Mouse (Mus musculus) neural tube, embryonic 12.5 days (tissue): ENCODE data around the gene Htr2b. TPM values are rescaled to one million over a fixed set of nuclear protein-coding genes. Genes with fewer than 3 reads are reported as not detected.

Experiments used
- ATAC-seq: fragments of 200-750 bp; cut with Nextera tagmentation; 2 replicates; pipeline ENCODE4 v1.8.0; 2017; ENCODE audit warnings: low read depth, mild to moderate bottlenecking, moderate TSS enrichment, moderate library complexity; ENCODE audit not compliant: low FRiP score
- H3K27ac ChIP-seq: fragments of 300-500 bp; sonication (generic); 2 replicates; pipeline ENCODE4 v1.5.1; 2016
- H3K27me3 ChIP-seq: fragments of 300-500 bp; sonication (generic); replicated peaks from 2 replicates; pipeline ENCODE4 v1.6.1; 2016; ENCODE audit warnings: mild to moderate bottlenecking
- H3K36me3 ChIP-seq: fragments of 300-500 bp; sonication (generic); 2 replicates; pipeline ENCODE4 v1.6.1; 2016; ENCODE audit warnings: mild to moderate bottlenecking
- H3K4me1 ChIP-seq: fragments of 300-500 bp; sonication (generic); 2 replicates; pipeline ENCODE4 v1.6.1; 2016
- H3K4me2 ChIP-seq: fragments of 300-500 bp; sonication (generic); replicated peaks from 2 replicates; pipeline ENCODE4 v1.6.1; 2016; ENCODE audit warnings: mild to moderate bottlenecking
- H3K4me3 ChIP-seq: fragments of 300-500 bp; sonication (generic); 2 replicates; pipeline ENCODE4 v1.5.1; 2016
- H3K9ac ChIP-seq: fragments of 300-500 bp; sonication (generic); 2 replicates; pipeline ENCODE4 v1.6.1; 2016; ENCODE audit warnings: mild to moderate bottlenecking
- H3K9me3 ChIP-seq: fragments of 300-500 bp; sonication (generic); 2 replicates; pipeline ENCODE4 v1.6.1; 2016; ENCODE audit warnings: mild to moderate bottlenecking
- WGBS: fragments of 180-500 bp; shearing (Covaris S2); methylation state at CpG from one replicate; pipeline ENCODE4 v1.1.7; 2016; 5-methylcytosine and 5-hydroxymethylcytosine counted together
- polyA plus RNA-seq: library from polyadenylated mRNA; unstranded; fragments of >200 nt; fragmentation: Nextera tagmentation; extraction: Ambion mirVana; gene quantifications from 2 replicates; pipeline ENCODE4 v1.2.1, GENCODE M21; 2016

Htr2b gene
- polyA plus RNA-seq, 1 experiment from 2014 or later: 0.42 TPM

DNA sequence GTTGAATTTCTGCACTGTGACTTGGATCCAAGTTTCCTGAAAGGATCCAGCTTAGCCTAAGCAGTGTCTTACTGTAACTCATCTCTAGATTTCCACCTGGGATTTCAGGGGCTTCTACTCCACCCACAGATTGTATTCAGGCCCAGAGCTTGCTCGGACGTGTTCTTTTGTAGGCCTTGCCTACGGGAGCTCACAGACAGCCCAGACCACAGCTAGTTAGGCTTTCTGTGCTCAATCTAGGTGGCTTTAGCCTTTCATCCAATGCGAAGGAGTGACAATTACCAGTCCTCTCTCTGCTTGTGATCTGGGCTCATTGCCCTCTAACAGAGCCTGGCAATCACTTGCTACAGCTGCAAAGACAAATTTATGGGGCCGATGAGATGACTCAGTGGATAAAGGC, 34.5 kb upstream of the Htr2b start:
- no peak for ATAC-seq
- no peak overlapping the region for H3K4me3 ChIP-seq
- H3K4me2 ChIP-seq: no peak overlapping the region
- H3K9ac ChIP-seq: no peak overlapping the region
- H3K27me3 ChIP-seq: no peaks in the 10 kb centered on the region
- no peak overlapping the region for H3K27ac ChIP-seq
- 76% methylated on average over 5 of the region's 5 CpGs for WGBS
- H3K36me3 ChIP-seq: peaks cover 8% of the 10 kb centered on the region; the same call in 1 of the 2 replicates
- no peaks in the 10 kb centered on the region for H3K4me1 ChIP-seq
- H3K9me3 ChIP-seq: no peaks in the 10 kb centered on the region

- Histone ChIP-seq H3K27me3 (no peaks in the 10 kb centered on the region), H3K4me1 (no peaks in the 10 kb centered on the region), H3K9me3 (no peaks in the 10 kb centered on the region), H3K4me3 (no peak overlapping the region), H3K27ac (no peak overlapping the region), H3K4me2 (no peak overlapping the region), H3K9ac (no peak overlapping the region), H3K36me3 (peaks cover 21% of the 10 kb centered on the region; the same call in 1 of the 2 replicates)
- ATAC-seq: no peak
- WGBS: 81% methylated on average over 21 of the region's 21 CpGs
These were observed 32.5 kb upstream of the Htr2b start for GRCm38 (mm10) chr1:86144001-86144944.

GRCm38 (mm10) chr1:86143165-86143564, 31.4 kb upstream of the Htr2b start:
- no peaks in the 10 kb centered on the region for H3K4me1 ChIP-seq
- H3K36me3 ChIP-seq: peaks cover 32% of the 10 kb centered on the region
- WGBS: 94% methylated on average over 4 of the region's 4 CpGs
- H3K27me3 ChIP-seq: no peaks in the 10 kb centered on the region
- no peak overlapping the region for H3K4me2 ChIP-seq
- no peak overlapping the region for H3K9ac ChIP-seq
- no peak overlapping the region for H3K4me3 ChIP-seq
- H3K9me3 ChIP-seq: no peaks in the 10 kb centered on the region
- no peak overlapping the region for H3K27ac ChIP-seq
- no peak for ATAC-seq

GRCm38 (mm10) chr1:86141081-86141480, 29.3 kb upstream of the Htr2b start:
- Histone ChIP-seq H3K4me2 (no peak overlapping the region), H3K9me3 (no peaks in the 10 kb centered on the region), H3K27me3 (no peaks in the 10 kb centered on the region), H3K27ac (no peak overlapping the region), H3K4me1 (no peaks in the 10 kb centered on the region), H3K36me3 (peaks cover 51% of the 10 kb centered on the region), H3K9ac (no peak overlapping the region), H3K4me3 (no peak overlapping the region)
- 92% methylated on average over 3 of the region's 3 CpGs for WGBS
- ATAC-seq: no peak

DNA sequence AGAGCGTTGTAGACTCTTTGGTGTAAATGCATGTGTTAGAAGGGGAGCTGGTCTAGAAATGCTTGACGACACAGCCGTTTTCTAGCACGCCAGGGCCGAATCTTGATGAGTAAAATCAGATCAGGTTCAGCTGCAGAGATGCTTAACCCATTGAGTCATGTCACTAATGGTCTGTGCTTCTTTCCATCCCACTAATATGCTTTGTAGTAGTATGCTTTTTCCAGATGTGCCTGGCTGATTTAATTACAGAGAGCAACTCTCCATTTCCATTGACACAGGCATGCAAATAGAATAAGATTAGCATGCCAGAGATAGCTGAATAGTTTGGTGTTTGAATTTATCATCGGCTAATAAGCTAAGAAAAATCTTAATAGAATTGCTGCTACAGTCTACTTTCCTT, 23.5 kb upstream of the Htr2b start:
- Histone ChIP-seq H3K4me3 (no peak overlapping the region), H3K4me1 (no peaks in the 10 kb centered on the region), H3K4me2 (no peak overlapping the region), H3K36me3 (peaks cover 74% of the 10 kb centered on the region), H3K27ac (no peak overlapping the region), H3K9me3 (no peaks in the 10 kb centered on the region), H3K9ac (no peak overlapping the region), H3K27me3 (no peaks in the 10 kb centered on the region)
- no peak for ATAC-seq
- WGBS: 91% methylated on average over 6 of the region's 6 CpGs

- H3K9me3 ChIP-seq: no peaks in the 10 kb centered on the region
- H3K4me3 ChIP-seq: no peak within 1 kb of the TSS
- H3K4me2 ChIP-seq: no peak within 1 kb of the TSS
- H3K27ac ChIP-seq: no peak within 1 kb of the TSS
- H3K9ac ChIP-seq: no peak within 1 kb of the TSS
- H3K4me1 ChIP-seq: no peaks in the 10 kb centered on the region
- no peak for ATAC-seq
- WGBS: 96% methylated on average over 4 of the region's 4 CpGs
- H3K27me3 ChIP-seq: no peaks in the 10 kb centered on the region
- peaks cover 76% of the 10 kb centered on the region for H3K36me3 ChIP-seq
These were observed 21.6 kb upstream of the Htr2b start, which contains the start of gene Gm21972 for GRCm38 (mm10) chr1:86133337-86133736. Gm21972 (plus strand) TSS chr1:86133637.

DNA sequence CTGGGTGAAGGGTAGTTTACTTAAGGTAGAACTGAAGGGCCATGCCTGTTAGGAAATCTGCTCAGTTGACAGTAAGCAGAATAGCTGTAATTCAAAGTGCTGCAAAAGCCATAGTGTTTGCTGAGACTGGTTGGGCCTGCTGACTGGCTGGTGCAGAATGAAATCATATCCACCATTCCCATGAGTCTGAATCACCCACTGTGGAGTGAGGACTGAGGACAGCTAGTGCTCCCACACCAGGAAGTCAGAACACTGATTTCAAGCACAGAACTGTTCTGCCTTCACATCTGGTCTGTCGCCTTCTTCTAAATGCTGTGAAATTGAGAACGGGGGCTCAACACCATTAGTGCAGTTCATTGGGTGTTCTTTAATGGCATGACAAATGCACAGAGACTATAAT, 14.3 kb upstream of the Htr2b start:
- no peak for ATAC-seq
- H3K4me3 ChIP-seq: no peak overlapping the region

GRCm38 (mm10) chr1:86119549-86119948, 7.8 kb upstream of the Htr2b start:
- Histone ChIP-seq H3K9ac (no peak overlapping the region), H3K27me3 (no peaks in the 10 kb centered on the region), H3K27ac (no peak overlapping the region), H3K9me3 (no peaks in the 10 kb centered on the region), H3K4me3 (no peak overlapping the region), H3K4me2 (no peak overlapping the region), H3K36me3 (peaks cover 56% of the 10 kb centered on the region), H3K4me1 (no peaks in the 10 kb centered on the region)
- ATAC-seq: no peak
- 93% methylated on average over 4 of the region's 4 CpGs for WGBS

More for the DNA sequence above, 14.3 kb upstream of the Htr2b start:
- no peaks in the 10 kb centered on the region for H3K9me3 ChIP-seq
- H3K27ac ChIP-seq: no peak overlapping the region
- no peak overlapping the region for H3K9ac ChIP-seq
- H3K4me1 ChIP-seq: no peaks in the 10 kb centered on the region
- no peaks in the 10 kb centered on the region for H3K27me3 ChIP-seq
- WGBS: 92% methylated on average over 2 of the region's 2 CpGs
- H3K36me3 ChIP-seq: peaks cover 67% of the 10 kb centered on the region
- H3K4me2 ChIP-seq: no peak overlapping the region

- no peak for ATAC-seq
- Histone ChIP-seq H3K9ac (no peak overlapping the region), H3K9me3 (no peaks in the 10 kb centered on the region), H3K4me2 (no peak overlapping the region), H3K27ac (no peak overlapping the region), H3K4me1 (no peaks in the 10 kb centered on the region), H3K4me3 (no peak overlapping the region), H3K27me3 (no peaks in the 10 kb centered on the region), H3K36me3 (peaks cover 24% of the 10 kb centered on the region)
- 96% methylated on average over 3 of the region's 3 CpGs for WGBS
These were observed 2.4 kb upstream of the Htr2b start for GRCm38 (mm10) chr1:86114141-86114540.

DNA sequence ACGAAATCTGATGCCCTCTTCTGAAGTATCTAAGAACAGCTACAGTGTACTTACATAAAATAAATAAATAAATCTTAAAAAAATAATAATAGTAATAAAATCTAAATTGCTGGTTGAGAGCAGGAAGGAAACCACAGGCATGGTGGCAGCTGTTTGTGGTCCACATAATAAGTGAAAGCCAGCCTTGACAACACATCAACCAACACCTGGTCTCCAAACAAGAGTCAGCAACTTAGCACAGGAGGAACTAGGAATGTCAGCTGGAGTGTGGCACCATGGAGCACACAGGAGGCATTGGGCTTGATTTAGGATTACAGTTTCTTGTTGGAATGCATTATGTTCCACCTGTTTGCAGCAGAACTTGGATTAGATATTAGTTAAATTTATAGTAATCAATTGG, 6.7 kb downstream of the Htr2b start:
- 94% methylated on average over 1 of the region's 1 CpGs for WGBS
- H3K4me3 ChIP-seq: no peak overlapping the region

GRCm38 (mm10) chr1:86094413-86094812, 17.4 kb downstream of the Htr2b start:
- no peaks in the 10 kb centered on the region for H3K27me3 ChIP-seq
- H3K4me1 ChIP-seq: no peaks in the 10 kb centered on the region
- no peak overlapping the region for H3K9ac ChIP-seq
- H3K4me2 ChIP-seq: no peak overlapping the region
- H3K27ac ChIP-seq: no peak overlapping the region
- no peak overlapping the region for H3K4me3 ChIP-seq
- 92% methylated on average over 7 of the region's 7 CpGs for WGBS
- H3K36me3 ChIP-seq: peaks cover 60% of the 10 kb centered on the region
- no peaks in the 10 kb centered on the region for H3K9me3 ChIP-seq
- no peak for ATAC-seq

More for the DNA sequence above, 6.7 kb downstream of the Htr2b start:
- Histone ChIP-seq H3K9ac (no peak overlapping the region), H3K36me3 (peaks cover 7% of the 10 kb centered on the region; the same call in 1 of the 2 replicates), H3K9me3 (no peaks in the 10 kb centered on the region), H3K27ac (no peak overlapping the region), H3K4me1 (no peaks in the 10 kb centered on the region), H3K4me2 (no peak overlapping the region), H3K27me3 (no peaks in the 10 kb centered on the region)
- ATAC-seq: no peak

DNA sequence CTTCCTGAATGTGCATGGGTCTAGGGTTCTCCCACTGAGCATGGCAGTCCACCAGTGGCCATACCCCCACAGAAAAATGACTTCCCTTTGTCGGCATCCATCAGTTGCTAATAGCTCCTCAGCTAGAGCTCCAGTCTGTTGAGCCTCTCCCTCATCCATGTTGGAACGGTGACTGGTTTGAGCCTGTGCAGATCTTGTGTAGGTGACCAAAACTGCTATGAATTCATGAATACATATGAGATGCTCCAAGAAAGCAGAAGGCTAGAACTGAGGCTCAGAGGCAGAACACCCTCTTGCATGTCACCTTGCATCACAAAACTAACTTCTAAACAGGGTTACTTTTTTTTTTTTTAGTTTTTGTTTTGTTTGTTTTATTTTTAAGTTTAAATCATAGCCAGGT, 35.2 kb downstream of the Htr2b start:
- Histone ChIP-seq H3K4me1 (no peaks in the 10 kb centered on the region), H3K36me3 (peaks cover 72% of the 10 kb centered on the region), H3K4me2 (no peak overlapping the region), H3K9ac (no peak overlapping the region), H3K9me3 (no peaks in the 10 kb centered on the region), H3K27ac (no peak overlapping the region), H3K4me3 (no peak overlapping the region), H3K27me3 (no peaks in the 10 kb centered on the region)
- 89% methylated on average over 2 of the region's 2 CpGs for WGBS
- no peak for ATAC-seq
